In genomic region chr11:87073866-87074440, GRCm38 (mm10) we compare ENCODE assay signal across 7 mouse cellular contexts. TPM values are rescaled to one million over a fixed set of nuclear protein-coding genes. Genes with fewer than 3 reads are reported as not detected.
A peak's percentile ranks its signal among the peaks of the same experiment; 100 is the strongest.
DNase-seq lines count a peak whose midpoint lies in the region; ATAC-seq and TF ChIP-seq lines count a peak whose summit lies in the region.

Gene Gdpd1, minus strand, starts transcription at chr11:87074062.

- H3K4me3 ChIP-seq in embryonic facial prominence, embryonic 12.5 days = peak within 1 kb of the TSS; percentile 58
- H3K4me3 ChIP-seq in limb, embryonic 11.5 days (ENCODE audit: low read depth, low read length) = peak within 1 kb of the TSS; percentile 57
- H3K4me3 ChIP-seq in midbrain, embryonic 14.5 days (replicated peaks; ENCODE audit: low read depth, low read length) = peak within 1 kb of the TSS; percentile 70
- peak within 1 kb of the TSS; percentile 59 for H3K4me3 ChIP-seq in spleen, adult 2 months (ENCODE audit: extremely low read depth, insufficient read depth, insufficient read length)

- H3K27ac ChIP-seq in embryonic facial prominence, embryonic 12.5 days = peak within 1 kb of the TSS; percentile 81
- no peak within 1 kb of the TSS; the same call in 1 of the 2 replicates for H3K27ac ChIP-seq in limb, embryonic 11.5 days (replicated peaks; ENCODE audit: low read depth, low read length)
- H3K27ac ChIP-seq in midbrain, embryonic 14.5 days (replicated peaks; ENCODE audit: low read depth, low read length) = peak within 1 kb of the TSS; percentile 96
- no peak within 1 kb of the TSS for H3K27ac ChIP-seq in spleen, adult 2 months (ENCODE audit: insufficient read depth, low read length)

- no peaks in the 10 kb centered on the region for H3K27me3 ChIP-seq in embryonic facial prominence, embryonic 12.5 days
- no peaks in the 10 kb centered on the region for H3K27me3 ChIP-seq in limb, embryonic 11.5 days (ENCODE audit: control insufficient read depth, insufficient read depth, low read length)
- no peaks in the 10 kb centered on the region for H3K27me3 ChIP-seq in midbrain, embryonic 14.5 days (ENCODE audit: control insufficient read depth, insufficient read depth, low read length)
- no peaks in the 10 kb centered on the region for H3K27me3 ChIP-seq in spleen, adult 2 months (ENCODE audit: control insufficient read depth, insufficient read depth, low read length)

- H3K4me1 ChIP-seq in embryonic facial prominence, embryonic 12.5 days = peaks cover 4% of the 10 kb centered on the region; the same call in 1 of the 2 replicates
- H3K4me1 ChIP-seq in limb, embryonic 11.5 days (ENCODE audit: control insufficient read depth, insufficient read depth, low read length) = peaks cover 7% of the 10 kb centered on the region; the same call in 1 of the 2 replicates
- H3K4me1 ChIP-seq in midbrain, embryonic 14.5 days (ENCODE audit: control insufficient read depth, insufficient read depth, low read length) = peaks cover 25% of the 10 kb centered on the region
- peaks cover 4% of the 10 kb centered on the region; the same call in 1 of the 2 replicates for H3K4me1 ChIP-seq in spleen, adult 2 months (ENCODE audit: control insufficient read depth, insufficient read depth, insufficient read length)

- H3K9ac ChIP-seq in embryonic facial prominence, embryonic 12.5 days = peak within 1 kb of the TSS; percentile 77
- H3K9ac ChIP-seq in limb, embryonic 11.5 days (ENCODE audit: low read length) = peak within 1 kb of the TSS; percentile 77
- peak within 1 kb of the TSS; percentile 71 for H3K9ac ChIP-seq in midbrain, embryonic 14.5 days (replicated peaks; ENCODE audit: low read length)

- H3K9me3 ChIP-seq in embryonic facial prominence, embryonic 12.5 days = no peaks in the 10 kb centered on the region
- H3K9me3 ChIP-seq in limb, embryonic 11.5 days (ENCODE audit: control insufficient read depth, low read length) = no peaks in the 10 kb centered on the region
- H3K9me3 ChIP-seq in midbrain, embryonic 14.5 days (ENCODE audit: control insufficient read depth, low read length) = no peaks in the 10 kb centered on the region

- peaks cover 17% of the 10 kb centered on the region for H3K36me3 ChIP-seq in embryonic facial prominence, embryonic 12.5 days
- peaks cover 2% of the 10 kb centered on the region; the same call in 1 of the 2 replicates for H3K36me3 ChIP-seq in limb, embryonic 11.5 days (ENCODE audit: control insufficient read depth, insufficient read depth, low read length)
- H3K36me3 ChIP-seq in midbrain, embryonic 14.5 days (ENCODE audit: control insufficient read depth, insufficient read depth, low read length) = peaks cover 17% of the 10 kb centered on the region
- peaks cover 3% of the 10 kb centered on the region for H3K36me3 ChIP-seq in spleen, adult 2 months (ENCODE audit: control insufficient read depth, insufficient read depth, low read length)

- 2% methylated on average over 43 of the region's 43 CpGs for WGBS in embryonic facial prominence, embryonic 12.5 days
- WGBS in limb, embryonic 11.5 days = 1% methylated on average over 43 of the region's 43 CpGs
- WGBS in midbrain, embryonic 14.5 days = under 1% methylated on average over 43 of the region's 43 CpGs
- 2% methylated on average over 43 of the region's 43 CpGs for WGBS in spleen, adult 2 months

- H3K4me2 ChIP-seq in embryonic facial prominence, embryonic 12.5 days (replicated peaks) = peak within 1 kb of the TSS; percentile 82
- H3K4me2 ChIP-seq in limb, embryonic 11.5 days (ENCODE audit: low read depth, severe bottlenecking) = peak within 1 kb of the TSS; percentile 80
- peak within 1 kb of the TSS; percentile 60 for H3K4me2 ChIP-seq in midbrain, embryonic 14.5 days (ENCODE audit: low read length)

- ATAC-seq in embryonic facial prominence, embryonic 12.5 days (ENCODE audit: insufficient number of reproducible peaks, insufficient read depth, low FRiP score, low TSS enrichment) = peak; percentile 88
- ATAC-seq in limb, embryonic 11.5 days (ENCODE audit: insufficient number of reproducible peaks, low FRiP score, low TSS enrichment, low read depth) = peak; percentile 87
- peak; percentile 95 for ATAC-seq in midbrain, embryonic 14.5 days (ENCODE audit: low FRiP score, low TSS enrichment)

- DNase-seq in adrenal gland, postnatal 25 days = peak; percentile 90
- DNase-seq in heart, adult 11 months = peak; percentile 99
- DNase-seq in kidney, adult 18-20 months = peak; percentile 81
- DNase-seq in limb, embryonic 11.5 days (ENCODE audit: low spot score) = peak; percentile 92
- DNase-seq in midbrain, embryonic 14.5 days = peak; percentile 98
- peak; percentile 47 to 80 for DNase-seq in spleen, adult 2 months (ENCODE audit: low read depth in 1 of 2, low spot score in 2 of 2)

- TF ChIP-seq POLR2A in spleen, adult 2 months (IDR thresholded peaks at IDR 0.05; ENCODE audit: low read depth, low read length) = no peak

- 0 out of 2 replicates have a peak, but pooled peaks have one; percentile 18 for TF ChIP-seq CTCF in spleen, adult 2 months (IDR thresholded peaks at IDR 0.05; ENCODE audit: extremely low read depth, insufficient read depth, insufficient read length, insufficient replicate concordance)

RNA-seq across cellular contexts. Expression of gene Gdpd1, which starts in this region (rescaled TPM):
- total RNA-seq in adrenal gland, postnatal 25 days (2021) = 4.3 and 4.8 TPM in 2 replicates
- 34.8 and 37.6 TPM in 2 replicates for polyA plus RNA-seq in embryonic facial prominence, embryonic 12.5 days (2016; fragmentation: Nextera tagmentation; extraction: Ambion mirVana)
- 25.6 and 27.1 TPM in 2 replicates for polyA plus RNA-seq in limb, embryonic 11.5 days (2014; fragmentation: Nextera tagmentation; extraction: Ambion mirVana)
- 173 and 180 TPM in 2 replicates for polyA plus RNA-seq in midbrain, embryonic 14.5 days (2014; fragmentation: Nextera tagmentation; extraction: Ambion mirVana)
- 1.7 and 1.9 TPM in 2 replicates for polyA plus RNA-seq in spleen, adult 2 months (2012; rRNA removed)

Comparison
In these comparisons a context has a peak if more than half of its experiments do, and no peak if none do; other contexts are left out.
1. H3K27ac ChIP-seq: peak in embryonic facial prominence, embryonic 12.5 days (single experiment) and midbrain, embryonic 14.5 days (single experiment); none in limb, embryonic 11.5 days (single experiment) and spleen, adult 2 months (single experiment).
2. Peak in every context shown above with its lines, with median percentiles within 50 percentile points of each other: DNase-seq, ATAC-seq, H3K4me2 ChIP-seq, H3K4me3 ChIP-seq and H3K9ac ChIP-seq.